Mouse (Mus musculus): Measurements from ENCODE around the gene Palld.

Gene Palld

DNA sequence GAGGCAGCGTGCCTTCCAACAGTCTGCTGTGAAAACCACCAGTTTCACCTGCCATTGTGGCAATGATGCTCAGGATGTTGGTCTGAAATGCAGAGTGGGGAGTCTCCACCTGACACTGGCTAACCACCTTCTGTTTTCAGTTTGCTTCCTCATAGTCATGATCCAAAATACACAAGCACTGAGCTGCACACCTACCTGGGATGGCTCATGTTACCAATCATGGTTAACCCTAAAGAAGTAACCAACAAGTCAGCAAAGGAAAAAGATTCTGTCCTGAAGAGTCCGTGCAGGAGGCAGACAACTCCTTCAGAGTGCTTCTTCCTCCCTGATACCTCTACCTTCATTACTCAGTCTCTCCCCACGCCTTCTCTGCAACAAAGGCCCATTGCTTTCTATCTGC lies 314.8 kb downstream of the Palld start:
- peak; percentile 60 for DNase-seq (ENCODE audit: low spot score)

DNA sequence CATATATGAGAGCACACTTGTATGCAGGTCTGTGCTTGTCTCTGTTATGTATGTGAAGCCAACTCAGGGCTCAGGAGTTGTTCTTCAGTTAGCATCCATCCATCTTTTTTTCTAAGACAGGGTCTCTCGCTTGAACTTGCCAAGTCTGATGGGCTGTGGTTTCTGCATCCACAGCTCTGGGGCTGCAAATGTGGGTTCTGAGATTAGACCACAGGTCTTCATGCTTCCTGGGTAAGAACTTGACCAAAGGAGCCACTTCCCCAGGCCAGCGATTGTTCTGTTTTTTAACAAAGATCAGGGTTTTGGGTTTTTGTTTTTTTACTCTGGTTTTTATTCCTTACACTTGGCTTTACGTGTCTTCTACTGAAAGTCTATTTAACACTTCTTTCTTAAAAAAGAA lies 316.0 kb downstream of the Palld start:
- no peak for DNase-seq (ENCODE audit: low spot score)

DNA sequence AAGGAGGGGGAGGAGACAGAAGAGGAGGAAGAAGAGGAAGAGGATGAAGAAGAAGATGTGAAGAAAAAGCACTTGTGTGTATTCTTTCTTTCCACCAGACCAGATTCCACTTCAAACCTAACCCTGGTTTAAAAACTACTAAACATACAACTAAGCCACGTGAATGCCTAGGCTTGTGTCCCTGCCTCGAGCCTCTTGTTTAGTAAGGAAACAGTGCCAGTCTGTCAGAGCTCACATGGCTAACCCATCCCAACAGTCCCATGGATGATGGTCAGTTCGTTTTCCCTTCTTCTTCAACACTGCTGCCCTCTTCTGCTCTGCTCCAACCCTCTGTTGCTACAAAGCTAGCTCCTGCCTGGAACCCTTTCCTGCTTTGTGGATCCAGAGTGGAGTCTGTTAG lies 316.7 kb downstream of the Palld start:
- no peak for DNase-seq (ENCODE audit: low spot score)

DNA sequence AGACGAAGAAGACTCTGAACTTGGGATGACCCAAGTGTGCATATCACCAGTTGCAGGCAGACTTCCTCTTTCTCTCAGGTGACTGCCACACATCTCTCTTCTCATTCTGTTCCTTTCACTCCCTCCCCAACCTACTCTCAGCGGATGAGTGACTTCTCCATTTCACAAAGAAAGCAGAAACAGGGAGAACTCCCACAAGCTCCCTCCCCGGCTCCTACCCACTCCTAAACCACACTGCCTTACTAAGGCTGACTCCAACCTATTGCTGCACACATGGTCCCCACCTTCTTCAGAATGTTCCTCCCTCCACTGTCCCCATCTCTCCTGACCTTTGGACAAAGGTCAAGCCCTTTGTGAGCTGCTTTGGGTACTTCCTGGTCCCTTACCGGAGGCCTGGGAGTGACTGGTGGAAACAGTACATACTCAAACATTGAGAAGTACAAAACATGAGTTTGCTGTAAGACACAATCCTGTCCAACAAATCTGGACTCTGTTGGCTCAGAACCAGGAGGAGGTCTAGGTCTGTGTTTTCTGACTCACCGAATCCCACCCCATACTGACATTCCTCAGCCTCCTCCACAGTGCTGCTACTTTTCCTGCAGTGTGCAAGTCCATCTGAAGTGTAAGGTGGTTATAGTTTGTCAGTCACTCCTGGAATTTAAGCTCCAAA lies 317.6 kb downstream of the Palld start:
- DNase-seq (ENCODE audit: low spot score) = no peak

DNA sequence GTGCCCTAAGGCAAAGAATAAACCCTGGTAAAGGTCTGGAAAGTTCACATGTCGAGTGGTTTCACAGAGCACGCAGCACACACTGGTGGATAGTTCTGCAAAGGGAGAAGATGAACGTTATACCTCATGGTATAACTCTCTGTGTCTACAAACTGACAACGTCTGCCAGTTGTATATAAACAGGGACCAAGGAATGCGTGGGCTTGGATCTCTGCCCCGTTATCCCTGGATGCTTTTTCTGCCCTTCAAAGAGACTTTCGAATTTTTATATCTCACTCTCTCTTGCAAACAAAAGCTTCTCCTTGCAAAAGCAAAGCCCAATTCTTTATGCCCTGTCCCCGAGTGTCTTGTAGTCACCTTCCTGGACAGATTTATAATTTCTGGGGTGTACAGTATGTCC lies 319.9 kb downstream of the Palld start:
- DNase-seq (ENCODE audit: low spot score) = no peak

DNA sequence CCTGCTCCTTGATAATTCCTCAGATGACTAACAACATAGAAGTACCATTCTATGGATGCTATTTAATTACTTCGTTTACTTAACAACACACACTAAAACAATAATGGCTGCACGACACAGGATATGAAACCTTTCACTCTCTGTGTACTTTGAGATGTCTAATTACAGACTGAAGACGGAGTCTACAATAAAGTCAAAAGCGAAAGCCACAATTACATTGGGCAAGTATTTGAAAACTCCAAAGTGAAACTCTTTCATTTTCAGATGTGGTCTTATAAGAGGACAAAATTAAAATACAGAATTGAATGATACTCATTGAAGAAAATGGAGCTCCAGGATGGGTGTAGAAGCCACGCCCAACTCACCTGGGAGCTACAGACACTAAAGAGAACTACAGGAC lies 321.2 kb downstream of the Palld start:
- DNase-seq (ENCODE audit: low spot score) = no peak

DNA sequence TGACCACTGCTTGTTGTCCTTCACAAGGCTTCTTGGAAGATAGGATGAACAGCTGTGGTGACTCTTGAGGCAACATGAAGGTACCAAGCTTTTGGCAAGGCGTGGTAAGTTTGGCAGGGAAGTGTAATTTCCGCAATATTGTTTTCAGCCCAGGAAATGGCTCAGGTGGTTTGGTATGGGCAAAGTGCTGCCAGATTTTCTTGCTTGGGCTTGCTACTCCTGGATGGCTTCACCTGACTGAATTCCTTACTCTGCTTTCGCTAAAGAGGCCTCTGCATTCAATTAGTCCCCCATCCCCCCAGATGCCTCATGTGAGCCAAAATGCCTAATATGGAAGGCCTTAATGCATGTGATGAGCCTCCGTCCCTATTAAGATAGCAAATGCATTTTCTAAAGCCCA lies 322.7 kb downstream of the Palld start:
- DNase-seq (ENCODE audit: low spot score) = no peak

DNA sequence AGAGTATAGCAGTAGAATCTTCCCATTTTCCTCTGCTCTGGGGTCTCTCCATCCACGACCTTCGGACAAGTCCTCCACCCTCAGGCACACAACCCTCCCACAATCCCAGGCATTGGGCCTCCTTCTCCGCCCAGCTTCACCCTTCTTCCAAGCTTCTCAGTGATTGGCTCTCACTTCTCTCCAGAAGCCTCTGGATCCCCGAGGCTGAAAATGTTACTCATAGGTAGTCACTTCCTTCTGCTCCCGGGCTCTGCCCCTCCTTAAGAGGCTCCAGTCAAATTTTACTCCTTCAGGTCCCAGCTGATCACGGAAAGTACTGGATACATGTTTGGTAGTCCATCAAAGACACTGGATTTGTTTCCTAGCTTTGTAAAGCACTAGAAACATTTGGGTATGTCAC lies 323.7 kb downstream of the Palld start:
- no peak for DNase-seq (ENCODE audit: low spot score)

DNA sequence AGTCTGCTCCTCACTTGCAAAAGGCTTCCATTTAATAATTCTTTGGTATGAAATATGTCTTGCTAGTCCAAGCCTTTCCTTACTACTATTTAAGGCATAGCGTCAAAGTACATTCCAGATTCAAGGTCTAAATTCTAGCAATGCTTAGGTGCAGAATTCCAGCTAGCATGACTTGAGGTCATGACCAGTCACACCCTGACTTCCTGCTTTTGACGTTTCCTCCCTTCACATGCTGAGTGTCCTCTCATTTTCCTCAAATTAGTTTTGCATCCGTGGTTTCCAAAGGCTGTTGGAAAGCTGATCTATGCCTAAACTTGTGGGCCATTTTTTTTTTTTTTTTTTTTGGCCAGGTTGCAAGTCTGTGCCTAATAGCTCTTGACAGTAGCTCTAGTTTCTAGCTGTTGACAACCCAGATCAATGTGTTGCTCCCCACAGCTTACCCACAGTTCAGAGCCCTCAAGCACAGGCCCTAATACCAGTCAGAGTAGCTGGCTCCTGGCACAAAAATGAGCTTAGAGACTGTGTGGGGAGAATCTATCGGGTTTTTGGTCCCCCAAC lies 327.3 kb downstream of the Palld start:
- no peak for DNase-seq (ENCODE audit: low spot score)

DNA sequence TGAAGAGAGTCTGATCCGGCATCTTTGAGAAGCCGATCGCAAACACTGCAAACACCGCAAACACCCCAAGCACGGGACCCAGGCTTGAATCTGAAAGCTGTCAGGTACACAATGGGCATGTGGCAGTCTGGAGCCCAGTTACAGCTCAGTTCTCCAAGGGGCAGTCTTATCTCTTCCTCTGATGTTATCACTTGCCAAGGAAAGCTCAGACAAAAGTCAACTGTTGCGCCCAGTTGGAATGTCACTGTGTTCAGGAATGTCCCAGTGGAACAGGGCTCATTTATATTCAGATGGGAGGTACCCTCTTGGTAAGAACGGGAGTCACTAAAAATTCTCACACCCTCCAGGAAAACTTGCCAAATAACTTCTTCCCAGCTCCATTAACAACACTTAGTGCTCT lies 328.0 kb downstream of the Palld start:
- no peak for DNase-seq (ENCODE audit: low spot score)

DNA sequence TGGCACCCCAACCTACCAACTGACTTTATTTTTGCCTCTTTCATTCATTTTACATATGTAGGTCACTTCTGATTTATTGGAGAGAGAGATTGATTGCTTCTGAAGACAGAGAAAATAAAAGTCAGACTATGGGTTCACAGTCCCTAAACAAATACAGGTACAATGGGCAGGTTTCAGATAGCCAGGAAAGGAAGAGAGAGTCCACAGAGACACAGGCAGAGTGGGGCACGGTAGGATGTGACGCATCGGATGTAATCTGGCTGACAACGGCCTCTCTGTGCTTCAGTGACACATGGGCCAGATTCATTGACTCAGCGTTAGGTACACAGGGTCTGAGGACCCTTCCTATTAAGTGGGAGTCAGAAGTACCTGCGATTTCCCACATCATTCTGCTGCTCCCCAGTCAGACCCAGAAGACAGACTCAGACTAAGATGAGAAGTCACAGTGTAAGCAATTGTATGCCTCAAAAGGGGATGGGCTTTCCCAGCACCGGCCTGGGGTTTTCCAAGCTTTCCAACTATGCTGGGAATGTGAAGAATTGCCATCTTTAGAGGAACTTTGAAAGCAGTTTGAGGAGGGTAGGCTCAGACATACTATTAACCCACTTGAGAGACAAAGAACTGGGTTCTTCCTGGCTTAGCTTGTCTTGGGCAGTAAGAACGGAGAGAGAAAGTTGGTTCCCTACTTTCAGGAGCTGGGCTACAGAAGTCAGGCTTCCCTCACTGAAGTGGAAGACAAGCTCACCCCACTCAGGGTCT lies 329.1 kb downstream of the Palld start:
- no peak for DNase-seq (ENCODE audit: low spot score)

DNA sequence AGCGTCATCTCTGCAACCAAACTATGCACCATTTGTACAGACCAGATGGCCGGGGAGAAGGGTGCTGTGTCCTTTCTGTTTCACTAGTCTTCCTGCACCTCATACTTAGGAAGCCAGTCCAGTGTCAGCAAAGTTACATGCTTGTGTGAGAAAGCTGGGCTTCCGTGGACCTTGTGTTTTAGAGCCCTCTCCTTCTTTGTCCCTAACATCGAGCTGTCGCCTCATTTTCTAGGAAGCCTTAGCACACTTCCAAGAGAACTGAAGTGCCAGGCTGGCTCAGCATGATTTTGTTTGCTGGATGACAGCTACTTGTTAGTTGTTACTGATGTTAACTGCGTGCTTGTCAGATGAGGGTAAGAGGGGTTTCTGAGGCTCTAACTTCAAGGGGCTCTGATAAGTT lies 329.8 kb downstream of the Palld start:
- no peak for DNase-seq (ENCODE audit: low spot score)

DNA sequence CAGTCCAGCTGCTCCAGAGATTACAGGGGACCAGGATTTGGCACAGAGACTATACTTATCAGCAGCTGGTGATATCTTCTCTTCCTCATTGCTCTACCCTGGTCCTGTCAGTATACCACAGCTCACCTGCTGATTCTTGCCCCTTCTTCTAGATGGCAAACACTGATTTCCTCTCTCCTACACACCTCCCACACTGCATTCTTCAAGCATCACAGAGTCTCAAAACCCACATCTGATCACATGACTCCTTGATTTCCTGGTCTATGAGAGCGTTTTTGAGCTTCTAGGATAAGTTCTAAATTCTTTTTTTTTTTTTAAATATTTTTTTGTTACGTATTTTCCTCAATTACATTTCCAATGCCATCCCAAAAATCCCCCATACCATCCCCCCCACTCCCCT lies 331.9 kb downstream of the Palld start:
- peak; percentile 36 for DNase-seq (ENCODE audit: low spot score)

DNA sequence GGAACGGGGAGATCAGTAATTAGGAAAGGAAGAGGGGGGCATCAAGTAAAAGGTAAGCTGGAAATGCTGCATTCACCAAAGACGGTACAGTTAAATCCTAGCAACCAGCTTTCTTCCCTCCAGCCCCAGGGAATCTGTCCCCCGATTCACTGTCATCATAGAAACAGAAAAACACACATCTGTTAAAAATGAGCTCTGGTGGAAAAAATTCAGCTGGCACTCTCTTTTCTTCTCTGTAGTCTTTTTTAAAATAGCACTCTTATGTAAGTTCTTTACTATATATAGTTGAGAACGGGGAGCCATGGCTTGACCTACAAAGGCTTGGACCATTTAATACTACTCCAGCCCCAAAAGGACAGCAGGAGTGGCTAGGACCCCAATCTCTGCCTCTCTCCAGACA lies 332.8 kb downstream of the Palld start:
- DNase-seq (ENCODE audit: low spot score) = no peak

DNA sequence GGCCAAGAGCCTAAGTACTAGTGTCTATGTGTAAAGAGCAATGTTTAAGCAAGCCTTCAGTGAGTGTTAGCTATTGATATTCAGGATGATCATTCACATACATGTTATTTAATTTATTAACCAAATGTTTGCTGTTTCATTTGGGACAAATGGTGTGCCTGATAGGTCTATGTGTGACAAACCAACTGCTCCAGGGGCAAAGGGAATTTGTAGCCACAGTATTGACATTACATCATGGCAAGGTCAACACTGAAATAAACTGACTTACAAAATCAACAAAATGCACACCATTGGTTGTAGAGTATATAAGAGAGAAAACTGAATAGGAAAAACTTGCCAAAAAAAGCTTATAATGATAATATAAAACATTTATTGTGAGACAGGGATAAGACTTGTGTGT lies 333.3 kb downstream of the Palld start:
- no peak for DNase-seq (ENCODE audit: low spot score)

DNA sequence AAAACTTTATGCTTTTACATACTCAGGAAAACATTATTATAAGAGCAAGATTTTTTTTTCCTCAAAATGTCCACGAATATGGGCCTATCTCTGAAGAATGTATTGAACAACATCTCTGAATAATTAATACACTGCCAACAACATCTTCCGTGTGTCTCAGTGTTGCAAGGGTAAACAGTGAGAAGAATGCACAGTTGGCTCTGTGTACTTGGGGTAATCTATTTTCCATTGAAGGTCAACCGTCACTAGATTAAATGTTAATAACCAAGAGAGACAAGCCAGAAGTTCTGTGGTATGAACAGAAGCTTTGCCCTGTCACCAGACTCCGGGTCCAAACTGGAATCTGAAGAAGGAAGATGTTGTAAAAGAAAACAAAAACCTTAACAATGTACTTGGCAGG lies 339.1 kb downstream of the Palld start:
- DNase-seq (ENCODE audit: low spot score) = no peak

DNA sequence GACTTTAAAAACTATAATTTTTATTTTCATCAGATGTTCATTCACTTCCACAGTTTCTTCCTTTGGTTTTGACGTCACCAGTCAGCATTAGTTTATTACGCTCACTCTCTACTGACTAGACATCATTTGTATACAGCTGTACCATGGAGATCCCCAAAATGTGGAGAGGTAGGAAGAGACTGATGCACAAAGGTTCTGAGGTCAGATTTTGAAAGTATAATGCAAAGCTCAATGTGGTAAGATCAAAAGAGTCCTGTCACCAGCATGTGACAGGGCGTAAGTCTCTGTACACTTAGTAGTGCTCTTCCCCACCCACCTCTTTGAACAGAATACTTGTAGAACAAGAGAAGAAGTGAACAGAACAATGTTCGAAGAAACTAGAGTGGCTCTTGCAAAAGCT lies 339.9 kb downstream of the Palld start:
- no peak for DNase-seq (ENCODE audit: low spot score)

DNA sequence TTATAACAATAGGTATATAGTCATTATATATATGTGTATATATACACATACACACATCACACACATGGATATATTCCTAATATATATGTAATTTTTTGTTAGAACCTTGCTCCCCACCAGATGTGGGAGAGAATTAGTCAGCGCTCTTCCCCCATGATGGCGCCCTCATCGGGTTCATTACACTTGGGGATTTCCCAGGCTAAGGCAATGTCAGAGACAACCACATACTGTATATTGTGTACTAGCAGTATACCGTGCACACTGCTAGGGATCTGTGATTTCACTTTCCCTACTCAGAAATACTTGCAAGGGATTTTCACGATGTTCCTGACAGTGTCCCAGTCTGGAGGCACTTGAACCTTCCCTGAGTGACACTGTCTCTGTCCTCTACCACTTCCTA lies 341.3 kb downstream of the Palld start:
- no peak for DNase-seq (ENCODE audit: low spot score)

DNA sequence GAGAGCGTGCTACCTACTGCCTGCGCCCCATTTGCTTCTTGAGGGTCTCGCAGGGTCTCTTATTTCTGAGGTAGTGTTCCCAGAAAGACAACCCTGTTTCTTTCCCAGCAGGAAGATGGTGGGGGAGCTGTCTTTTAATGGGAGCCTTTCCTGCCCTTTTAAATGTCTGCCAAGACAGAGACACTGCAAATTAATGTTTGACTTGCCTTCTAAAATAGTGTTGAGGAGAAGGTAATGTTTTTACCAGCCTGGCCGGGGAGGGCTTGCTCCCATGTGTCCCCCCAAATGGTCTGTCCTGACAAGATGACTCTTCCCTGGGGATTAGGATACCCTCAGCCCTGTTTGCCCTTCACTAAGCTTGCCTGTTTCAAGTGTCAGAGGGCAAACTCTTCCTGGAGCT lies 342.5 kb downstream of the Palld start:
- DNase-seq (ENCODE audit: low spot score) = no peak

DNA sequence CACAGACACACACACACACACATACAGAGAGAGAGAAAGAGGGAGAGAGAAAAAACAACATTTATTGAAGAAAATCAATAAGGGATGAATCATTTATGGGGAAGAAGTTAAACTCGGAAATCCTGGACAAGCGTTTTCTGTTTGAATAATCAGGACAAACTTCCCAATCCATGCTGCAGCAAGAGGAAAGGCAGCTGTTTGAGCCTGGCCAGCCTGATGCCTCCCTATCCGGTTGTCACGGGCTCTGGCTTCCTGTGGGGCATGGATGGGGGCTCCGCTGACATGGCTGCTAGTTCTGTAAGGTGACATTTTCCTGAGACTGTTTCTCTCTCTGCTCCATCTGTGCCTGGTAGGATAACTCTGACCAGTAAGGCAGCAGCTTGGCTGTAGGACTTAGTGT lies 343.0 kb downstream of the Palld start:
- no peak for DNase-seq (ENCODE audit: low spot score)

DNA sequence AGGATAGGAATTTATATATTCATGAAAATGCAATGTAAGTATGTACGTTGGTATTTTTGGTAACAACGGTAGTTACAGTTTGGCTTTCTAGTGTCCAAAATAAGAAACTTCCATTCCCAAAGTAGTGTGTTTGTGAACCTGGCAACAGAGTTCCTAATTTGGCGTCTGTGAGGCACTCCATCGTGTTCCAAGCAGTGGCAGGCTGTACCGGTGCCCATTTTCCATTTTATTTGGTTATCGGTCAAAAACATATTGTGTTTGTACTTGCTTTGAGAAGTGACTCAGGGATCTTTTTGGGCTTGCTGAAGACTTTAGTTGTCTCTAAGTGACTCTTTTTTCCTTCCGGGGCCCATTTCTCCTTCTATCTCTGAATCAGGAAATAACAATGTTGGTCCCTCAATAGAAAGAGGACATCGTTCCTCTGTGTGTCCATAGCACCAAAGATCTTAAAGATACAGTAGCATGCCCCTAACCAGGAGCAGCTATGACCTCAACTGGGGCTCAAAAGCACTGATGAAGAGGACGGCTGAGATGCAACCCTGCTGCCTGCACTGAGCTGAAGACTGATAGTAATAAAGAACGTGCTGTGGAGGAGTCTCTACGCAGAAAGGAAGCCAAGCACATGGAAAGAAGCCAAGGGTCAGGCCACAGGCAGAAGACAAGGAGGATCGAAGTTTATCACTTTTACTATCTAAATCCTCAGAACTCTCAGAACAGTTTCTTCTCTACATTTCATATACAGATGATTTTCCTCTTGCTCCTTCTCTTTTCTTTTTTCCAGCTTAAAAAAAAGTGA lies 344.2 kb downstream of the Palld start:
- no peak for DNase-seq (ENCODE audit: low spot score)

DNA sequence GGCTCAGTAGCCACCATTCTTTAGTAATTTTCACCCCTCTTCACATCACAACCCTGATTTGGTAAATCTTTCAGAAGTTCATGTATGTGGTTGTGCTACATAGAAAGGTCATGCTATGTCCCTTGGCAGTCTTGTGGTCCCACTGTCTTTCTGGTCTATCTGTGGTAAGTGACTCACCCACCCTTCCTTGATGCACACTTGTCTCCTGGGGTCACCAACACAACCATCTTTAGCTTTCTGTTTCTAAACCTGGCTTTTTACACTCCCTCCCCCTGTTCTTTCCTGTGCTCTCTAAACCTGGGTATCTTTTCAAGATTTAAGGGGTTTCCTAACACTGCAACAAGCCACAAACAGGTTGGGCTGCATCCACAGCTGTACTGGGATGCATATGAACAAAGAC lies 345.5 kb downstream of the Palld start:
- no peak for DNase-seq (ENCODE audit: low spot score)

DNA sequence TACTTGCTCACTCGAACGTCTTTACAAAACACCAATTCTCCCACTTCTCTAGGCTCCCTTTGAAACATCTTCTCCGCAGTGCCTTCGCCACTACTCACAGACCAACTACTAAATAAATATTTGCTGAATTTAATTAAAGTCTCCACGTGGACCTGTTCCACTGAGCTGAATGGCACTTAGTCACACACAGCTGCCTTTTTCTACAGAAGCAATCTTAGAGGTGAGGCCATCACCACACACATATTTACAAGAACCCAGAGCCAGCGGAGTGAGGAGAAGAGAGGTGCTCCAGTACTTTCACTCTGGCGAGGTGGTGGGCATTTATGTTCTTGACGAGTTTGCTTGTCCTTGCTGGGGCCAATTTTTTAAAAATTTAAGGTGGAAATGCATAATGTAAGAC lies 346.3 kb downstream of the Palld start:
- DNase-seq (ENCODE audit: low spot score) = no peak

Data from T-cell, adult 2 months (primary cell).